Mouse (Mus musculus) G1E (cell line): ENCODE measurements at regions not wholly inside any gene's neighbourhood (a gene's known extent, or its start where the extent isn't known, plus 50 kb on each side); places are given as distances from the start of the nearest gene placed in this dataset.

Experiments used
- ATAC-seq: 2 replicates; pipeline ENCODE4 v1.8.0; 2016; ENCODE audit warnings: mild to moderate bottlenecking; ENCODE audit not compliant: insufficient number of reproducible peaks, poor library complexity, low FRiP score, severe bottlenecking; ENCODE audit errors: extremely low read depth
- DNase-seq: peaks from one replicate; pipeline ENCODE4 v3.0.0; 2012; ENCODE audit warnings: low spot score
- H3K27me3 ChIP-seq: 2 replicates; pipeline ENCODE4 v1.6.1; 2012; ENCODE audit warnings: mild to moderate bottlenecking, low read length, inconsistent platforms; ENCODE audit not compliant: insufficient read depth
- H3K36me3 ChIP-seq: replicated peaks from 2 replicates; pipeline ENCODE3; 2012; ENCODE audit warnings: mild to moderate bottlenecking, inconsistent platforms
- H3K4me1 ChIP-seq: 2 replicates; pipeline ENCODE4 v1.6.1; 2012; ENCODE audit warnings: low read depth, low read length, inconsistent platforms, mixed read lengths; ENCODE audit not compliant: insufficient read depth
- H3K4me3 ChIP-seq: 2 replicates; pipeline ENCODE4 v1.5.1; 2012; ENCODE audit warnings: low read depth, mild to moderate bottlenecking, inconsistent platforms, low read length, moderate library complexity, mixed read lengths
- H3K9me3 ChIP-seq: replicated peaks from 2 replicates; pipeline ENCODE4 v1.6.1; 2012; ENCODE audit warnings: inconsistent platforms
- CTCF ChIP-seq: IDR thresholded peaks from 2 replicates; pipeline ENCODE4 v1.5.1; 2012; ENCODE audit warnings: low read depth, low read length, inconsistent platforms, mixed read lengths
- GATA1 ChIP-seq: IDR thresholded peaks from 2 replicates; pipeline ENCODE4 v1.6.1; 2012; ENCODE audit warnings: borderline replicate concordance, low read length, inconsistent platforms, mixed read lengths
- GATA2 ChIP-seq: IDR thresholded peaks from 2 replicates; pipeline ENCODE4 v1.6.1; 2012; ENCODE audit warnings: low read depth, low read length, inconsistent platforms, borderline replicate concordance
- POLR2AphosphoS5 ChIP-seq: IDR thresholded peaks from 2 replicates; pipeline ENCODE4 v1.6.1; 2012; ENCODE audit warnings: low read depth, low read length, inconsistent platforms; ENCODE audit not compliant: insufficient replicate concordance
- TAL1 ChIP-seq: conservative IDR thresholded peaks from 2 replicates; pipeline ENCODE4 v1.6.1; 2012; ENCODE audit warnings: low read depth, low read length, inconsistent platforms, mixed read lengths

- TF ChIP-seq POLR2AphosphoS5 (no peak), GATA2 (no peak), GATA1 (no peak), TAL1 (no peak), CTCF (no peak)
- no peaks in the 10 kb centered on the region for H3K4me1 ChIP-seq
Observed at GRCm38 (mm10) chr8:42183288-42183878, 766.5 kb upstream of the Frg1 start.

GRCm38 (mm10) chr8:42162441-42162840 is 745.6 kb upstream of the Frg1 start:
- H3K4me1 ChIP-seq, result no peaks in the 10 kb centered on the region
- no peaks in the 10 kb centered on the region for H3K9me3 ChIP-seq
- TF ChIP-seq GATA1 (no peak), CTCF (no peak), GATA2 (no peak), POLR2AphosphoS5 (no peak), TAL1 (no peak)
- DNase-seq (no peak), ATAC-seq (no peak)
- no peaks in the 10 kb centered on the region for H3K36me3 ChIP-seq
- no peak overlapping the region for H3K4me3 ChIP-seq
- H3K27me3 ChIP-seq, result no peaks in the 10 kb centered on the region

More at GRCm38 (mm10) chr8:42183288-42183878, 766.5 kb upstream of the Frg1 start:
- Histone ChIP-seq H3K4me3 (no peak overlapping the region), H3K36me3 (no peaks in the 10 kb centered on the region), H3K27me3 (no peaks in the 10 kb centered on the region), H3K9me3 (no peaks in the 10 kb centered on the region)
- DNase-seq (no peak), ATAC-seq (no peak)

- no peak for DNase-seq
- TF ChIP-seq POLR2AphosphoS5, result no peak
- TF ChIP-seq GATA2, result no peak
- TF ChIP-seq GATA1, result no peak
- TF ChIP-seq TAL1, result no peak
- TF ChIP-seq CTCF, result no peak
- Histone ChIP-seq H3K27me3 (no peaks in the 10 kb centered on the region), H3K4me1 (no peaks in the 10 kb centered on the region), H3K4me3 (no peak overlapping the region), H3K36me3 (no peaks in the 10 kb centered on the region), H3K9me3 (no peaks in the 10 kb centered on the region)
- ATAC-seq, result no peak
Observed at GRCm38 (mm10) chr8:42157006-42157405, 740.1 kb upstream of the Frg1 start.

- Histone ChIP-seq H3K4me3 (no peak overlapping the region), H3K36me3 (no peaks in the 10 kb centered on the region), H3K9me3 (no peaks in the 10 kb centered on the region), H3K4me1 (no peaks in the 10 kb centered on the region), H3K27me3 (no peaks in the 10 kb centered on the region)
- DNase-seq, result no peak
- no peak for TF ChIP-seq CTCF
- TF ChIP-seq POLR2AphosphoS5, result no peak
- no peak for TF ChIP-seq GATA2
- no peak for TF ChIP-seq TAL1
- TF ChIP-seq GATA1, result no peak
- no peak for ATAC-seq
Observed at GRCm38 (mm10) chr8:42156588-42156987, 739.7 kb upstream of the Frg1 start.

- no peaks in the 10 kb centered on the region for H3K27me3 ChIP-seq
- H3K9me3 ChIP-seq, result no peaks in the 10 kb centered on the region
- no peaks in the 10 kb centered on the region for H3K4me1 ChIP-seq
- no peak for TF ChIP-seq CTCF
- no peak for TF ChIP-seq GATA2
- no peak for TF ChIP-seq GATA1
- TF ChIP-seq POLR2AphosphoS5, result no peak
- no peak for TF ChIP-seq TAL1
- no peak overlapping the region for H3K4me3 ChIP-seq
- no peaks in the 10 kb centered on the region for H3K36me3 ChIP-seq
- DNase-seq (no peak), ATAC-seq (no peak)
Observed at GRCm38 (mm10) chr8:42144685-42145084, 727.8 kb upstream of the Frg1 start.

- Histone ChIP-seq H3K4me3 (no peak overlapping the region), H3K36me3 (no peaks in the 10 kb centered on the region), H3K4me1 (no peaks in the 10 kb centered on the region), H3K27me3 (no peaks in the 10 kb centered on the region), H3K9me3 (no peaks in the 10 kb centered on the region)
- no peak for ATAC-seq
- no peak for TF ChIP-seq POLR2AphosphoS5
- TF ChIP-seq GATA2, result no peak
- TF ChIP-seq CTCF, result no peak
- no peak for TF ChIP-seq GATA1
- TF ChIP-seq TAL1, result no peak
- no peak for DNase-seq
Observed at GRCm38 (mm10) chr8:42144220-42144619, 727.3 kb upstream of the Frg1 start.
